20 mouse cellular contexts compared by ENCODE assay signal in genomic region chr10:19150005-19150404, GRCm38 (mm10).
"Had no signal": no experiment of that assay in that cellular context is flagged by ENCODE, and none has a peak within 500 bp of the region (broad histone marks: within the 10 kb centered on the region; RNA-seq: fewer than 3 reads in every experiment).

No protein-coding gene starts in this region.

- DNase-seq: kidney, adult 2 months; kidney, postnatal 25 days; left cerebral cortex, postnatal 4 days; liver, postnatal 0 days; lung, embryonic 14.5 days; right cerebral cortex, adult 18-20 months; right cerebral cortex, postnatal 14 days; right cerebral cortex, postnatal 4 days; thymus, postnatal 25 days had no signal

- H3K4me2 ChIP-seq: limb, embryonic 12.5 days; limb, embryonic 15.5 days; liver, embryonic 11.5 days; lung, embryonic 14.5 days; midbrain, embryonic 12.5 days; midbrain, embryonic 15.5 days; neural tube, embryonic 13.5 days had no signal

- H3K36me3 ChIP-seq: limb, embryonic 12.5 days; limb, embryonic 15.5 days; midbrain, embryonic 12.5 days; midbrain, embryonic 15.5 days; neural tube, embryonic 13.5 days had no signal

- ATAC-seq: liver, postnatal 0 days; lung, postnatal 0 days; midbrain, embryonic 15.5 days had no signal

- H3K9me3 ChIP-seq: limb, embryonic 12.5 days; limb, embryonic 15.5 days; midbrain, embryonic 12.5 days; midbrain, embryonic 15.5 days; neural tube, embryonic 13.5 days had no signal

- H3K4me1 ChIP-seq: limb, embryonic 12.5 days; midbrain, embryonic 12.5 days; midbrain, embryonic 15.5 days; neural tube, embryonic 13.5 days had no signal

- H3K27me3 ChIP-seq: limb, embryonic 12.5 days; limb, embryonic 15.5 days; midbrain, embryonic 12.5 days; midbrain, embryonic 15.5 days; neural tube, embryonic 13.5 days had no signal

- H3K27ac ChIP-seq: kidney, postnatal 0 days; limb, embryonic 12.5 days; limb, embryonic 15.5 days; liver, embryonic 14.5 days; macrophage; midbrain, embryonic 12.5 days; midbrain, embryonic 15.5 days; neural tube, embryonic 13.5 days; stomach, postnatal 0 days had no signal

- H3K4me3 ChIP-seq: limb, embryonic 12.5 days; limb, embryonic 15.5 days; midbrain, embryonic 12.5 days; midbrain, embryonic 15.5 days; neural tube, embryonic 13.5 days had no signal

- H3K9ac ChIP-seq: limb, embryonic 12.5 days; limb, embryonic 15.5 days; liver, embryonic 14.5 days; liver, postnatal 0 days; lung, embryonic 14.5 days; midbrain, embryonic 12.5 days; midbrain, embryonic 15.5 days; neural tube, embryonic 13.5 days had no signal
